In genomic region chr11:69413221-69414181, GRCm38 (mm10) we compare ENCODE assay signal across 8 mouse cellular contexts. TPM values are rescaled to one million over a fixed set of nuclear protein-coding genes. Genes with fewer than 3 reads are reported as not detected.
DNase-seq lines count a peak whose midpoint lies in the region; ATAC-seq and TF ChIP-seq lines count a peak whose summit lies in the region.

TSS of gene Kdm6b (minus strand) at chr11:69413675.

- 35% methylated on average over 12 of the region's 12 CpGs for WGBS in heart, adult 2 months
- 25% methylated on average over 12 of the region's 12 CpGs for WGBS in kidney, adult 2 months
- WGBS in neural tube, embryonic 15.5 days = 32% methylated on average over 12 of the region's 12 CpGs

- H3K9me3 ChIP-seq in MEL (replicated peaks; ENCODE audit: insufficient read depth, low read length) = no peaks in the 10 kb centered on the region
- H3K9me3 ChIP-seq in neural tube, embryonic 15.5 days (replicated peaks) = no peaks in the 10 kb centered on the region

- H3K36me3 ChIP-seq in MEL (ENCODE audit: control insufficient read depth in 1 of 2, insufficient read depth in 2 of 2, low read length in 2 of 2) = peaks cover 0 to 26% of the 10 kb centered on the region in 2 experiments; a peak in 2 of 4 replicates
- peaks cover 3% of the 10 kb centered on the region; the same call in 1 of the 2 replicates for H3K36me3 ChIP-seq in heart, adult 2 months (ENCODE audit: control insufficient read depth, insufficient read depth, low read length)
- H3K36me3 ChIP-seq in kidney, adult 2 months (ENCODE audit: control insufficient read depth, insufficient read depth, low read length) = no peaks in the 10 kb centered on the region
- H3K36me3 ChIP-seq in neural tube, embryonic 15.5 days = peaks cover 10% of the 10 kb centered on the region

- TF ChIP-seq EP300 in MEL (IDR thresholded peaks at IDR 0.05; ENCODE audit: low read depth in 1 of 2, low read length in 2 of 2) = peak in 1 of 2 experiments; percentile 47; a peak in 1 of 4 replicates
- no peak for TF ChIP-seq EP300 in heart, adult 2 months (IDR thresholded peaks at IDR 0.05; ENCODE audit: insufficient read depth, low read depth, low read length)

- peaks cover 54% of the 10 kb centered on the region for H3K79me2 ChIP-seq in MEL (ENCODE audit: control insufficient read depth, insufficient read depth, low read length, poor library complexity)
- no peaks in the 10 kb centered on the region for H3K79me2 ChIP-seq in heart, adult 2 months (replicated peaks; ENCODE audit: control insufficient read depth, insufficient read depth, low read length)

- intact Hi-C loops in heart, adult 2 months (cut with DNase I) = loop anchor here (10.0 kb wide), 1 partner anchor 581 kb away; the partner anchor contains the start of genes Gabarap and Phf23

- peak in 1 of 2 experiments; percentile 4; a peak in 1 of 4 replicates for TF ChIP-seq POLR2A in MEL (IDR thresholded peaks at IDR 0.05; ENCODE audit: control insufficient read depth in 1 of 2, insufficient read depth in 1 of 2, low read depth in 1 of 2, low read length in 2 of 2, poor library complexity in 1 of 2)
- no peak for TF ChIP-seq POLR2A in heart, adult 2 months (IDR thresholded peaks at IDR 0.05; ENCODE audit: insufficient read depth, low read depth, low read length)
- no peak for TF ChIP-seq POLR2A in kidney, adult 2 months (IDR thresholded peaks at IDR 0.05; ENCODE audit: low read depth, low read length)

- H3K27me3 ChIP-seq in MEL (ENCODE audit: control insufficient read depth in 1 of 2, insufficient read depth in 2 of 2, low read length in 2 of 2) = no peaks in the 10 kb centered on the region
- no peaks in the 10 kb centered on the region for H3K27me3 ChIP-seq in heart, adult 2 months (ENCODE audit: control insufficient read depth, insufficient read depth, low read length)
- no peaks in the 10 kb centered on the region for H3K27me3 ChIP-seq in kidney, adult 2 months (replicated peaks; ENCODE audit: control insufficient read depth, insufficient read depth, low read length)
- no peaks in the 10 kb centered on the region for H3K27me3 ChIP-seq in neural tube, embryonic 15.5 days (replicated peaks)

- H3K4me2 ChIP-seq in neural tube, embryonic 15.5 days = peak within 1 kb of the TSS; percentile 96

- ATAC-seq in neural tube, embryonic 15.5 days (ENCODE audit: low FRiP score) = no peak

- no peak for TF ChIP-seq RAD21 in MEL (IDR thresholded peaks at IDR 0.05; ENCODE audit: low read depth, low read length)

- peak within 1 kb of the TSS; percentile 91 for H3K27ac ChIP-seq in MEL (ENCODE audit: control insufficient read depth, low read depth, low read length)
- H3K27ac ChIP-seq in heart, adult 2 months = no peak within 1 kb of the TSS
- H3K27ac ChIP-seq in kidney, adult 2 months (ENCODE audit: insufficient read depth, low read depth, low read length) = peak within 1 kb of the TSS; percentile 14
- H3K27ac ChIP-seq in neural tube, embryonic 15.5 days (replicated peaks) = peak within 1 kb of the TSS; percentile 98

- DNase-seq in 3T3-L1 (ENCODE audit: low read depth, low spot score) (peak; percentile 55), MEL (ENCODE audit: low read depth, low spot score) (peak; percentile 85), liver (peak; percentile 33)
- peak; percentile 76 for DNase-seq in embryo, embryonic 10 days (ENCODE audit: low spot score)
- DNase-seq in heart, adult 2 months = no peak
- peak; percentile 89 for DNase-seq in kidney, adult 2 months
- DNase-seq in spleen, postnatal 36 days (ENCODE audit: low spot score in 2 of 2) = no peak

- peak within 1 kb of the TSS; percentile 79 to 90 for H3K4me3 ChIP-seq in MEL (ENCODE audit: control insufficient read depth in 1 of 2, insufficient read depth in 1 of 2, low read depth in 2 of 2, low read length in 2 of 2)
- no peak within 1 kb of the TSS for H3K4me3 ChIP-seq in heart, adult 2 months
- H3K4me3 ChIP-seq in kidney, adult 2 months (ENCODE audit: insufficient read depth, low read depth, low read length) = no peak within 1 kb of the TSS
- H3K4me3 ChIP-seq in neural tube, embryonic 15.5 days (replicated peaks) = peak within 1 kb of the TSS; percentile 65

- peak within 1 kb of the TSS; percentile 87 for H3K9ac ChIP-seq in MEL (ENCODE audit: control insufficient read depth, low read depth, low read length, poor library complexity, severe bottlenecking)
- H3K9ac ChIP-seq in heart, adult 2 months (ENCODE audit: low read depth, low read length) = no peak within 1 kb of the TSS
- peak within 1 kb of the TSS; percentile 91 for H3K9ac ChIP-seq in neural tube, embryonic 15.5 days (replicated peaks)

- peaks cover 17 to 41% of the 10 kb centered on the region in 2 experiments for H3K4me1 ChIP-seq in MEL (ENCODE audit: control insufficient read depth in 1 of 2, insufficient read depth in 2 of 2, low read length in 2 of 2)
- peaks cover 17% of the 10 kb centered on the region for H3K4me1 ChIP-seq in heart, adult 2 months (ENCODE audit: control insufficient read depth, insufficient read depth, low read length)
- peaks cover 30% of the 10 kb centered on the region for H3K4me1 ChIP-seq in kidney, adult 2 months (ENCODE audit: control insufficient read depth, insufficient read depth, low read length)
- peaks cover 79% of the 10 kb centered on the region for H3K4me1 ChIP-seq in neural tube, embryonic 15.5 days

- TF ChIP-seq CTCF in MEL (IDR thresholded peaks at IDR 0.05 in 2 of 3, conservative IDR thresholded peaks at IDR 0.05 in 1 of 3; ENCODE audit: control insufficient read depth in 1 of 3, insufficient read depth in 1 of 3, low read depth in 2 of 3, low read length in 3 of 3, poor library complexity in 1 of 3, severe bottlenecking in 1 of 3) = no peak
- TF ChIP-seq CTCF in heart, adult 2 months (IDR thresholded peaks at IDR 0.05) = no peak
- TF ChIP-seq CTCF in kidney, adult 2 months (conservative IDR thresholded peaks at IDR 0.05; ENCODE audit: insufficient read depth, insufficient read length, low read depth, low read length) = no peak

TF ChIP-seq in MEL, 35 proteins besides CTCF, POLR2A, EP300 and RAD21 (continues in another document):
- TF ChIP-seq MAZ (IDR thresholded peaks at IDR 0.05; ENCODE audit: low read depth, low read length) = peak; percentile 80; the same call in 1 of the 2 replicates
- no peak for TF ChIP-seq MEF2A (IDR thresholded peaks at IDR 0.05; ENCODE audit: extremely low read depth, insufficient replicate concordance, low read depth, low read length, poor library complexity, severe bottlenecking)
- no peak for TF ChIP-seq ZC3H11A (IDR thresholded peaks at IDR 0.05; ENCODE audit: low read depth, low read length)
- peak; percentile 68 for TF ChIP-seq HCFC1 (IDR thresholded peaks at IDR 0.05; ENCODE audit: low read depth, low read length)
- 0 out of 2 replicates have a peak, but pooled peaks have one; percentile 23 for TF ChIP-seq TCF12 (IDR thresholded peaks at IDR 0.05; ENCODE audit: low read depth, low read length)
- TF ChIP-seq MAX (IDR thresholded peaks at IDR 0.05; ENCODE audit: low read length) = peak; percentile 76
- peak; percentile 82 for TF ChIP-seq SIN3A (IDR thresholded peaks at IDR 0.05; ENCODE audit: low read length)
- TF ChIP-seq BHLHE40 (IDR thresholded peaks at IDR 0.05; ENCODE audit: borderline replicate concordance, low read depth, low read length) = peak; percentile 23; the same call in 1 of the 2 replicates
- no peak for TF ChIP-seq GABPA (IDR thresholded peaks at IDR 0.05; ENCODE audit: low read depth, low read length)
- TF ChIP-seq CHD1 (IDR thresholded peaks at IDR 0.05; ENCODE audit: low read depth, low read length) = peak; percentile 99
- TF ChIP-seq JUND (IDR thresholded peaks at IDR 0.05; ENCODE audit: low read depth, low read length) = no peak
- TF ChIP-seq TBP (IDR thresholded peaks at IDR 0.05; ENCODE audit: low read depth, low read length) = no peak
- peak; percentile 87 for TF ChIP-seq MYC (IDR thresholded peaks at IDR 0.05; ENCODE audit: low read depth, low read length)
- no peak for TF ChIP-seq ZKSCAN1 (IDR thresholded peaks at IDR 0.05; ENCODE audit: low read depth, low read length)
- TF ChIP-seq RCOR1 (IDR thresholded peaks at IDR 0.05; ENCODE audit: low read depth, low read length) = 0 out of 2 replicates have a peak, but pooled peaks have one; percentile 9
- no peak for TF ChIP-seq POLR2AphosphoS5 (IDR thresholded peaks at IDR 0.05; ENCODE audit: borderline replicate concordance, low read depth, low read length)
- TF ChIP-seq ZMIZ1 (IDR thresholded peaks at IDR 0.05; ENCODE audit: low read depth, low read length) = peak; percentile 37; the same call in 1 of the 2 replicates
- TF ChIP-seq MYB (IDR thresholded peaks at IDR 0.05; ENCODE audit: low read depth, low read length) = no peak
- TF ChIP-seq POLR2AphosphoS2 (IDR thresholded peaks at IDR 0.05; ENCODE audit: low read length) = no peak; the same call in 1 of the 2 replicates
- peak; percentile 84 for TF ChIP-seq MXI1 (IDR thresholded peaks at IDR 0.05; ENCODE audit: low read depth, low read length)
- no peak for TF ChIP-seq NRF1 (IDR thresholded peaks at IDR 0.05; ENCODE audit: insufficient read depth, low read depth, low read length, poor library complexity, severe bottlenecking)
- TF ChIP-seq USF1 (IDR thresholded peaks at IDR 0.05; ENCODE audit: low read depth, low read length) = no peak; the same call in 1 of the 2 replicates
- TF ChIP-seq ETS1 (IDR thresholded peaks at IDR 0.05; ENCODE audit: low read depth, low read length) = no peak; the same call in 1 of the 2 replicates
- TF ChIP-seq SMC3 (IDR thresholded peaks at IDR 0.05; ENCODE audit: low read depth, low read length) = no peak
- no peak for TF ChIP-seq TAL1 (IDR thresholded peaks at IDR 0.05; ENCODE audit: low read length)
- TF ChIP-seq ZNF384 (IDR thresholded peaks at IDR 0.05; ENCODE audit: low read depth, low read length) = no peak
- no peak for TF ChIP-seq UBTF (IDR thresholded peaks at IDR 0.05; ENCODE audit: borderline replicate concordance, insufficient read depth, low read depth, low read length)
- TF ChIP-seq ELF1 (IDR thresholded peaks at IDR 0.05; ENCODE audit: low read depth, low read length) = no peak; the same call in 1 of the 2 replicates
- TF ChIP-seq E2F4 (IDR thresholded peaks at IDR 0.05; ENCODE audit: borderline replicate concordance, low read depth, low read length) = 0 out of 2 replicates have a peak, but pooled peaks have one; percentile 47
- 0 out of 2 replicates have a peak, but pooled peaks have one; percentile 13 for TF ChIP-seq NELFE (IDR thresholded peaks at IDR 0.05; ENCODE audit: low read depth, low read length)

RNA-seq across cellular contexts. Expression of gene Kdm6b, which starts in this region (rescaled TPM):
- total RNA-seq in MEL (2012; rRNA removed) = 5.8 and 7.2 TPM in 2 replicates
- 10 to 100 TPM; 25.0 to 43.4 TPM for polyA plus RNA-seq in MEL (2012; ENCODE audit: insufficient read depth in 1 of 2, insufficient read length in 2 of 2, low read depth in 1 of 2, low replicate concordance in 2 of 2, missing spikeins in 1 of 2)
- 10 to 100 TPM; 19.7 to 27.8 TPM for total RNA-seq in heart, adult 2 months (2021)
- 6.5 and 8.6 TPM in 2 replicates for polyA plus RNA-seq in heart, adult 2 months (2012; rRNA removed)
- 8.8 and 10.5 TPM in 2 replicates for polyA plus RNA-seq in kidney, adult 2 months (2012; rRNA removed)
- 29.4 and 32.6 TPM in 2 replicates for polyA plus RNA-seq in neural tube, embryonic 15.5 days (2015; fragmentation: Nextera tagmentation; extraction: Ambion mirVana)

Comparison
In these comparisons a context has a peak if more than half of its experiments do, and no peak if none do; other contexts are left out.
1. DNase-seq: peak in 3T3-L1 (single experiment), MEL (single experiment), embryo, embryonic 10 days (single experiment), kidney, adult 2 months (single experiment) and liver (single experiment); none in heart, adult 2 months (0 of 2) and spleen, postnatal 36 days (0 of 2).
2. H3K4me3 ChIP-seq: peak in MEL (2 of 2) and neural tube, embryonic 15.5 days (single experiment); none in heart, adult 2 months (single experiment) and kidney, adult 2 months (single experiment).